Mouse (Mus musculus) kidney, adult 2 months (tissue): ENCODE data around the gene Vars2. TPM values are rescaled to one million over a fixed set of nuclear protein-coding genes. Genes with fewer than 3 reads are reported as not detected.
A peak's percentile ranks its signal among the peaks of the same experiment; 100 is the strongest.

Source experiments
- DNase-seq: peaks from one replicate; pipeline ENCODE4 v3.0.0; 2021
- H3K27ac ChIP-seq: fragments of 200-500 bp; 2 replicates; pipeline ENCODE4 v1.5.1; 2012; ENCODE audit warnings: low read depth, low read length, control low read depth, inconsistent platforms; ENCODE audit not compliant: insufficient read depth
- H3K27me3 ChIP-seq: fragments of 200-500 bp; replicated peaks from 2 replicates; pipeline ENCODE4 v1.6.1; 2012; ENCODE audit warnings: mild to moderate bottlenecking, moderate library complexity, low read length, inconsistent platforms; ENCODE audit not compliant: control insufficient read depth, insufficient read depth
- H3K36me3 ChIP-seq: fragments of 200-500 bp; 2 replicates; pipeline ENCODE4 v1.6.1; 2012; ENCODE audit warnings: mild to moderate bottlenecking, moderate library complexity, low read length, inconsistent platforms; ENCODE audit not compliant: control insufficient read depth, insufficient read depth
- H3K4me1 ChIP-seq: fragments of 200-500 bp; 2 replicates; pipeline ENCODE4 v1.6.1; 2011; ENCODE audit warnings: low read length; ENCODE audit not compliant: control insufficient read depth, insufficient read depth
- H3K4me3 ChIP-seq: fragments of 200-500 bp; 2 replicates; pipeline ENCODE4 v1.5.1; 2011; ENCODE audit warnings: mild to moderate bottlenecking, low read depth, low read length, control low read depth; ENCODE audit not compliant: insufficient read depth
- CTCF ChIP-seq: fragments of 200-500 bp; conservative IDR thresholded peaks from 2 replicates; pipeline ENCODE4 v1.5.1; 2011; ENCODE audit warnings: low read depth, mild to moderate bottlenecking, control low read depth, low read length, moderate library complexity, mixed read lengths; ENCODE audit not compliant: insufficient read depth, insufficient read length
- POLR2A ChIP-seq: fragments of 200-500 bp; IDR thresholded peaks from one replicate; pipeline ENCODE4 v1.6.1; 2011; ENCODE audit warnings: low read depth, low read length, control low read depth
- WGBS: fragments of 180-500 bp; shearing (Covaris S2); methylation state at CpG from one replicate; pipeline ENCODE4 v1.1.7; 2018; 5-methylcytosine and 5-hydroxymethylcytosine counted together
- polyA plus RNA-seq: library from polyadenylated mRNA; depleted of rRNA; stranded (reverse); fragments of >200 nt; gene quantifications from 2 replicates; pipeline ENCODE4 v1.2.3, GENCODE M21; 2012

Gene Vars2
- polyA plus RNA-seq, 1 experiment, result 21.5 TPM

DNA sequence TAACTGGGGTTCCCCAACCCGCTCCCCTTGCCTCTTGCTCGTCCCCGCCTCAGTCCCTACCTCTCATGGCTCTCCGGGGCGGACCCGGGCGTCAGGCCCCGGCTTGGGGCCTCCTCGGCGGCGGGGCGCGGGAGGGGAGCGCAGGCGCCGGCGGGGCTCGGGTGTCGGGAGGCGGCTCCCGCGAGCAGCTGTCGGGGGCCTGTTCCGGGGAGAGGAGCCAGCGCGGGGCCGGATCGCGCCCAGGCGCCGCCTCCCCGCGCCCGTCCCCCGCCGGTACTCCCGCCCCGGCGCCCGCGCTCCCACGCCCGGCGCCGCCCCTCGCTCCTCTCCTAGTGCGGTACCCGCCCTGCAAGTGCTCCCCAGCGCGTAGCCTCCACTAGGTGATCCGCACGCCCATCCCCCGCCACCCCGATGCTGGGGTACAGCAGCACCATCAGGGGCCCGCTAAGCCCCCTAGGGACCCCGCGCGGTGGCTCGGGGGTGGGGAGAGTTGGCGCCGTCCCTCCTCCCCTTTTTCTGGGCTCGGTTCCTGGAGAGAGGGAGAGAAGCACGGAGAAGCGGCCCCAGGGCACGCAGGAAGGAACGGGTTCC, 33.1 kb upstream of the Vars2 start:
- H3K36me3 ChIP-seq, result no peaks in the 10 kb centered on the region; the same call in 1 of the 2 replicates
- TF ChIP-seq CTCF (no peak), POLR2A (no peak)
- WGBS, result 1% methylated on average over 62 of the region's 66 CpGs
- H3K27me3 ChIP-seq, result no peaks in the 10 kb centered on the region
- peak; percentile 92 for DNase-seq
- H3K4me1 ChIP-seq, result peaks cover 30% of the 10 kb centered on the region
- H3K4me3 ChIP-seq, result peak overlapping the region; percentile 51
- peak overlapping the region; percentile 87 for H3K27ac ChIP-seq

DNA sequence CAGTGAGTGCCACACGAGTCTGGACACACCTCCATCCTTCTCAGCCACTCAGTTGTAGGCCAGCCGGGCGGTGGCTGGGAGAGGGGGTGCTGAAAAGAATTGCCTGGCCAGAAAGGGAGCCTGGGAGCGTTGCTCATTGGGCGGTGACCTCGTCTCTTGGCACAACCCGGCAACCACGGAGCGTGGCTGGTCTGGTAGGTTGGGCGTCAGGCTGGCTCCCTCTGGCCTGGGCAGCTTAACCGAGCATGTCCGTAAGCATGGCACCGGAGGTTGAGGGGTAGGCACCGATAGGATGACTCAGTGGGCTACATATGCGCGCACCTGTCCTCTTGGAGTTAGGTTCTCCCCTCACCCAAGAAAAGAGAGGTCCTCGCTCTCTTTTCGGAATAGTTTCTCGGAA, 32.5 kb upstream of the Vars2 start:
- Histone ChIP-seq H3K36me3 (no peaks in the 10 kb centered on the region; the same call in 1 of the 2 replicates), H3K27me3 (no peaks in the 10 kb centered on the region), H3K4me1 (peaks cover 30% of the 10 kb centered on the region), H3K4me3 (peak overlapping the region; percentile 51), H3K27ac (peak overlapping the region; percentile 87)
- peak; percentile 95 for DNase-seq
- 1% methylated on average over 19 of the region's 19 CpGs for WGBS
- TF ChIP-seq CTCF, result no peak
- peak; percentile 3 for TF ChIP-seq POLR2A

DNA sequence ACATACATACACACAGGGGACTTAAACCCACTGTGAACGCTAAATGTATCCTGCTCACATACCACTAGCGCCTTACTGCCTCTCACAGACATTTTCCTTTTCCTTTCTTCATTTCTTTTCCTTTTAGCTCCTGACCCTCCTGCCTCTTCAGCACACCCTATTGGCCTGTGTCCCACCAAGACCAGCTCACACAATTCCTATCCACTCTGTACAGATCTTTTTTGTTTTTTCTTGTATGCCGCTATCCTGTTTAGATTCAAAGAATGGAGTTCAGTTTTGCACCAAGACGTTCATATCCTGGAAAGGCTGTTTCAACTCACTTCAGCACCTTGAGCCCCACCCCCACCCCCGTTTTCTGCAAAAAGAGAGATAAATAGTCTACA, 31.1 kb upstream of the Vars2 start:
- H3K4me3 ChIP-seq, result no peak overlapping the region
- no peaks in the 10 kb centered on the region; the same call in 1 of the 2 replicates for H3K36me3 ChIP-seq
- no peaks in the 10 kb centered on the region for H3K27me3 ChIP-seq
- peaks cover 22% of the 10 kb centered on the region for H3K4me1 ChIP-seq
- H3K27ac ChIP-seq, result no peak overlapping the region; the same call in 1 of the 2 replicates
- TF ChIP-seq CTCF (no peak), POLR2A (no peak)
- no peak for DNase-seq
- WGBS, result 57% methylated on average over 5 of the region's 5 CpGs

GRCm38 (mm10) chr17:35697759-35698500, 30.5 kb upstream of the Vars2 start:
- Histone ChIP-seq H3K4me1 (peaks cover 22% of the 10 kb centered on the region), H3K27ac (peak overlapping the region; percentile 57; the same call in 1 of the 2 replicates), H3K36me3 (no peaks in the 10 kb centered on the region; the same call in 1 of the 2 replicates), H3K4me3 (no peak overlapping the region), H3K27me3 (no peaks in the 10 kb centered on the region)
- WGBS, result 18% methylated on average over 16 of the region's 16 CpGs
- peak; percentile 33 for DNase-seq
- TF ChIP-seq CTCF (no peak), POLR2A (no peak)

DNA sequence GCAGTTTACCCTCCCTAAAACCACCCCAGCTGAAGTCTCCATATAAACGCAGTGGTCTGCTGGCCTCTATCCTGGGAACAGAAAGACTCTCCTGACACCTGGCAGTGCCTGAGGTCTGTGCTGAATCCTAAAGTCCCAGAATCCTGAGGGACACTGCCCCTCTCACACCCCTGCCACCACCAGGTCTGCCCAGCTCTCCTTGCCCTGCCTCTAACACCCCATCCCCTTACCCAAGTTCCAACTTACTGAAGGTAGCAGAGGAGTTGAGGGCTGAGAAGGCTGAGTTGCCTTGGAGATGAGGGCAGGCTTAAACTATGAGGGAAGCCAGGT, 30.0 kb upstream of the Vars2 start:
- H3K36me3 ChIP-seq, result no peaks in the 10 kb centered on the region; the same call in 1 of the 2 replicates
- peak overlapping the region; percentile 57; the same call in 1 of the 2 replicates for H3K27ac ChIP-seq
- no peak for TF ChIP-seq POLR2A
- TF ChIP-seq CTCF, result no peak
- H3K4me1 ChIP-seq, result peaks cover 22% of the 10 kb centered on the region
- H3K27me3 ChIP-seq, result no peaks in the 10 kb centered on the region
- H3K4me3 ChIP-seq, result no peak overlapping the region
- DNase-seq, result no peak
- 30% methylated on average over 1 of the region's 1 CpGs for WGBS

- WGBS, result 18% methylated on average over 6 of the region's 6 CpGs
- Histone ChIP-seq H3K4me1 (peaks cover 22% of the 10 kb centered on the region), H3K4me3 (no peak overlapping the region), H3K36me3 (no peaks in the 10 kb centered on the region; the same call in 1 of the 2 replicates), H3K27ac (no peak overlapping the region), H3K27me3 (no peaks in the 10 kb centered on the region)
- DNase-seq, result peak; percentile 48
- TF ChIP-seq POLR2A, result no peak
- TF ChIP-seq CTCF, result no peak
These were observed 29.3 kb upstream of the Vars2 start for GRCm38 (mm10) chr17:35696691-35697090.

GRCm38 (mm10) chr17:35695289-35695688, 27.9 kb upstream of the Vars2 start:
- H3K4me1 ChIP-seq, result peaks cover 22% of the 10 kb centered on the region
- no peak overlapping the region for H3K27ac ChIP-seq
- H3K4me3 ChIP-seq, result no peak overlapping the region
- DNase-seq, result peak; percentile 51
- H3K36me3 ChIP-seq, result peaks cover 2% of the 10 kb centered on the region
- TF ChIP-seq CTCF (peak; percentile 50), POLR2A (no peak)
- no peaks in the 10 kb centered on the region for H3K27me3 ChIP-seq
- 97% methylated on average over 2 of the region's 2 CpGs for WGBS
